In genomic region chr9:122247430-122248027, GRCm38 (mm10) we compare ENCODE assay signal across 8 mouse cellular contexts. TPM values are rescaled to one million over a fixed set of nuclear protein-coding genes. Genes with fewer than 3 reads are reported as not detected.
DNase-seq lines count a peak whose midpoint lies in the region; ATAC-seq and TF ChIP-seq lines count a peak whose summit lies in the region.
"Had no signal": no experiment of that assay in that cellular context is flagged by ENCODE, and none has a peak within 500 bp of the region (broad histone marks: within the 10 kb centered on the region; RNA-seq: fewer than 3 reads in every experiment).

No protein-coding gene starts in this region.

- POLR2A ChIA-PET in Patski (lab: Charles Lee) = no interaction called here

- DNase-seq in Patski (ENCODE audit: low read depth, low spot score) = peak; percentile 20
- DNase-seq in c-Kit-positive CD71-positive TER-119-negative erythroid progenitor cells, embryonic 14.5 days (ENCODE audit: low read depth) = peak; percentile 50
- peak; percentile 35 for DNase-seq in hindlimb bud, embryonic 11.5 days (ENCODE audit: extremely low spot score, low read depth, low spot score)
- peak; percentile 38 to 90 for DNase-seq in left cerebral cortex, adult 9 months (ENCODE audit: low spot score in 2 of 2)
- DNase-seq in right cerebral cortex, postnatal 4 days = peak; percentile 91

- peak; percentile 63 for TF ChIP-seq CTCF in Patski (IDR thresholded peaks at IDR 0.05)

- WGBS in forebrain, embryonic 15.5 days = 43% methylated on average over 13 of the region's 13 CpGs

- CTCF ChIA-PET in Patski (lab: Charles Lee) = interaction anchor here (0.6 to 4.2 kb wide), 5 partner anchors 13 to 63 kb away, joined by 3 to 22 read pairs (median 4); no protein-coding TSS in a partner anchor

- peaks cover 14% of the 10 kb centered on the region for H3K36me3 ChIP-seq in forebrain, embryonic 15.5 days

- H3K9me3 ChIP-seq in forebrain, embryonic 15.5 days = no peaks in the 10 kb centered on the region

- H3K27me3 ChIP-seq in Patski = no peaks in the 10 kb centered on the region
- H3K27me3 ChIP-seq in forebrain, embryonic 15.5 days = no peaks in the 10 kb centered on the region

- no peak overlapping the region for H3K9ac ChIP-seq in forebrain, embryonic 15.5 days (replicated peaks)

- H3K4me1 ChIP-seq in forebrain, embryonic 15.5 days = peaks cover 13% of the 10 kb centered on the region

- in situ Hi-C loops in Patski (cut with MboI; ENCODE audit: low pct_unique_long_range_greater_than_20kb) = loop anchor here (10.0 kb wide), 1 partner anchor 67 kb away; no protein-coding TSS in a partner anchor

- no peak overlapping the region for H3K4me3 ChIP-seq in forebrain, embryonic 15.5 days

- ATAC-seq in Patski = no peak
- peak; percentile 59 for ATAC-seq in forebrain, embryonic 15.5 days (replicated peaks)
- ATAC-seq in megakaryocyte-erythroid progenitor cell, adult 5-6 weeks (replicated peaks; ENCODE audit: low FRiP score, low TSS enrichment, poor library complexity, severe bottlenecking) = peak; percentile 75

- no peak overlapping the region for H3K4me2 ChIP-seq in forebrain, embryonic 15.5 days (replicated peaks)

- H3K27ac ChIP-seq in forebrain, embryonic 15.5 days (replicated peaks) = no peak overlapping the region
- H3K27ac ChIP-seq: macrophage had no signal

RNA-seq across cellular contexts. Expression of gene Ano10, which starts 46.7 kb away (rescaled TPM):
- 62.6 TPM for polyA plus RNA-seq in Patski (2021)
- 34.4 and 35.2 TPM in 2 replicates for polyA plus RNA-seq in forebrain, embryonic 15.5 days (2015; fragmentation: Nextera tagmentation; extraction: Ambion mirVana)
- 4.6 and 6.4 TPM in 2 replicates for total RNA-seq in megakaryocyte-erythroid progenitor cell, adult 5-6 weeks (2014; fragmentation: Nextera tagmentation)
- total RNA-seq in megakaryocyte-erythroid progenitor cell, adult 5-6 weeks (2017) = 0.65 and 0.70 TPM in 2 replicates

Comparison
In these comparisons a context has a peak if more than half of its experiments do, and no peak if none do; other contexts are left out.
1. DNase-seq: peak in every context shown above with its lines; median percentile 91 in right cerebral cortex, postnatal 4 days; 64 in left cerebral cortex, adult 9 months; 50 in c-Kit-positive CD71-positive TER-119-negative erythroid progenitor cells, embryonic 14.5 days; 35 in hindlimb bud, embryonic 11.5 days; 20 in Patski.